In genomic region chr2:70407729-70408128, GRCm38 (mm10) we compare ENCODE assay signal across 13 mouse cellular contexts.
DNase-seq lines count a peak whose midpoint lies in the region; ATAC-seq and TF ChIP-seq lines count a peak whose summit lies in the region.
"Had no signal": no experiment of that assay in that cellular context is flagged by ENCODE, and none has a peak within 500 bp of the region (broad histone marks: within the 10 kb centered on the region; RNA-seq: fewer than 3 reads in every experiment).

No protein-coding gene starts in this region.

- TF ChIP-seq CTCF in lung, embryonic 14.5 days (IDR thresholded peaks at IDR 0.05; ENCODE audit: low read depth): no peak
- TF ChIP-seq CTCF in forebrain, postnatal 0 days (IDR thresholded peaks at IDR 0.05; ENCODE audit: low read depth): no peak

- WGBS in heart, embryonic 13.5 days: 28% methylated on average over 5 of the region's 5 CpGs
- WGBS in heart, embryonic 11.5 days (ENCODE audit: insufficient replicate concordance): 30% methylated on average over 5 of the region's 5 CpGs
- WGBS in lung, embryonic 14.5 days: 54% methylated on average over 5 of the region's 5 CpGs
- 54% methylated on average over 5 of the region's 5 CpGs for WGBS in forebrain, postnatal 0 days

- H3K4me3 ChIP-seq in heart, embryonic 13.5 days: no peak overlapping the region
- no peak overlapping the region for H3K4me3 ChIP-seq in heart, embryonic 11.5 days (ENCODE audit: low read depth, low read length)
- H3K4me3 ChIP-seq in lung, embryonic 14.5 days (ENCODE audit: low read depth, low read length): no peak overlapping the region
- no peak overlapping the region for H3K4me3 ChIP-seq in forebrain, postnatal 0 days (ENCODE audit: low read depth, low read length)

- peaks cover 14% of the 10 kb centered on the region for H3K4me1 ChIP-seq in heart, embryonic 13.5 days
- H3K4me1 ChIP-seq in heart, embryonic 11.5 days (ENCODE audit: control insufficient read depth, insufficient read depth, low read length): peaks cover 3% of the 10 kb centered on the region; the same call in 1 of the 2 replicates
- H3K4me1 ChIP-seq in lung, embryonic 14.5 days (ENCODE audit: insufficient read depth): no peaks in the 10 kb centered on the region
- 0 out of 2 replicates have a peak, but pooled peaks cover 11% of the 10 kb centered on the region for H3K4me1 ChIP-seq in forebrain, postnatal 0 days (ENCODE audit: insufficient read depth)

- H3K4me2 ChIP-seq in heart, embryonic 13.5 days: peak overlapping the region; percentile 20; the same call in 1 of the 2 replicates
- H3K4me2 ChIP-seq in heart, embryonic 11.5 days: no peak overlapping the region
- no peak overlapping the region for H3K4me2 ChIP-seq in lung, embryonic 14.5 days
- H3K4me2 ChIP-seq in forebrain, postnatal 0 days (ENCODE audit: low read depth): no peak overlapping the region

- no peak for ATAC-seq in heart, embryonic 13.5 days (ENCODE audit: extremely low read depth, insufficient number of reproducible peaks, low FRiP score, low TSS enrichment)
- ATAC-seq in heart, embryonic 11.5 days (replicated peaks; ENCODE audit: insufficient number of reproducible peaks, low FRiP score, low TSS enrichment): no peak
- ATAC-seq in lung, embryonic 14.5 days (ENCODE audit: insufficient read depth): 0 out of 2 replicates have a peak, but pooled peaks have one; percentile 14
- peak; percentile 32; the same call in 1 of the 2 replicates for ATAC-seq in forebrain, postnatal 0 days
- ATAC-seq: intestine, embryonic 16.5 days had no signal

- H3K27me3 ChIP-seq in heart, embryonic 13.5 days (replicated peaks): no peaks in the 10 kb centered on the region
- H3K27me3 ChIP-seq in heart, embryonic 11.5 days (ENCODE audit: control insufficient read depth, insufficient read depth, low read length): no peaks in the 10 kb centered on the region
- no peaks in the 10 kb centered on the region for H3K27me3 ChIP-seq in lung, embryonic 14.5 days (ENCODE audit: insufficient read depth, low read length)
- no peaks in the 10 kb centered on the region for H3K27me3 ChIP-seq in forebrain, postnatal 0 days (ENCODE audit: insufficient read depth, low read length)

- no peak overlapping the region for H3K9ac ChIP-seq in heart, embryonic 13.5 days
- H3K9ac ChIP-seq in heart, embryonic 11.5 days (ENCODE audit: low read depth, low read length): no peak overlapping the region
- no peak overlapping the region for H3K9ac ChIP-seq in lung, embryonic 14.5 days
- H3K9ac ChIP-seq in forebrain, postnatal 0 days: no peak overlapping the region
- H3K9ac ChIP-seq: liver, embryonic 14.5 days had no signal

- peak; percentile 51 for DNase-seq in adrenal gland, postnatal 14 days
- no peak for DNase-seq in adrenal gland, adult (ENCODE audit: inconsistent age in 2 of 2, low spot score in 1 of 2)
- DNase-seq in lung, embryonic 14.5 days: peak; percentile 37
- DNase-seq in lung, postnatal 25 days (ENCODE audit: low spot score): no peak
- DNase-seq in forebrain, postnatal 0 days: no peak
- DNase-seq in spleen, postnatal 36 days (ENCODE audit: low spot score in 2 of 2): no peak
- DNase-seq: adrenal gland, adult 8-10 months; lung, postnatal 10 days; thymus, adult 18-20 months had no signal

- no peaks in the 10 kb centered on the region for H3K36me3 ChIP-seq in heart, embryonic 13.5 days
- H3K36me3 ChIP-seq in heart, embryonic 11.5 days (ENCODE audit: control insufficient read depth, insufficient read depth, low read length): no peaks in the 10 kb centered on the region
- H3K36me3 ChIP-seq in lung, embryonic 14.5 days (ENCODE audit: insufficient read depth): no peaks in the 10 kb centered on the region
- H3K36me3 ChIP-seq in forebrain, postnatal 0 days (ENCODE audit: insufficient read depth): no peaks in the 10 kb centered on the region

- H3K27ac ChIP-seq in heart, embryonic 13.5 days (replicated peaks): 0 out of 2 replicates have a peak overlapping the region, but pooled peaks have one; percentile 24
- no peak overlapping the region for H3K27ac ChIP-seq in heart, embryonic 11.5 days (ENCODE audit: low read depth, low read length)
- H3K27ac ChIP-seq in lung, embryonic 14.5 days (ENCODE audit: low read depth): no peak overlapping the region
- no peak overlapping the region for H3K27ac ChIP-seq in forebrain, postnatal 0 days (ENCODE audit: low read depth, low read length)
- H3K27ac ChIP-seq: liver, embryonic 14.5 days had no signal

- H3K9me3 ChIP-seq in heart, embryonic 13.5 days: no peaks in the 10 kb centered on the region
- H3K9me3 ChIP-seq in heart, embryonic 11.5 days (replicated peaks; ENCODE audit: control insufficient read depth, low read length): no peaks in the 10 kb centered on the region
- H3K9me3 ChIP-seq in lung, embryonic 14.5 days (ENCODE audit: low read depth, low read length): no peaks in the 10 kb centered on the region
- H3K9me3 ChIP-seq in forebrain, postnatal 0 days (ENCODE audit: low read length): no peaks in the 10 kb centered on the region

Comparison
In these comparisons a context has a peak if more than half of its experiments do, and no peak if none do; other contexts are left out.
1. DNase-seq: peak in adrenal gland, postnatal 14 days (single experiment) and lung, embryonic 14.5 days (single experiment); none in adrenal gland, adult (0 of 2), lung, postnatal 25 days (single experiment), forebrain, postnatal 0 days (single experiment) and spleen, postnatal 36 days (0 of 2).
2. ATAC-seq: peak in lung, embryonic 14.5 days (single experiment) and forebrain, postnatal 0 days (single experiment); none in heart, embryonic 13.5 days (single experiment) and heart, embryonic 11.5 days (single experiment).